ENCODE assay signal across 9 mouse cellular contexts in genomic region chr6:40434697-40435096, GRCm38 (mm10). TPM values are rescaled to one million over a fixed set of nuclear protein-coding genes. Genes with fewer than 3 reads are reported as not detected.
DNase-seq lines count a peak whose midpoint lies in the region; ATAC-seq lines count a peak whose summit lies in the region.
"Had no signal": no experiment of that assay in that cellular context is flagged by ENCODE, and none has a peak within 500 bp of the region (broad histone marks: within the 10 kb centered on the region; RNA-seq: fewer than 3 reads in every experiment).

No protein-coding gene starts in this region.

- no peaks in the 10 kb centered on the region for H3K36me3 ChIP-seq in liver, embryonic 11.5 days (ENCODE audit: control insufficient read depth, insufficient read depth, low read length)
- H3K36me3 ChIP-seq in embryonic facial prominence, embryonic 15.5 days: no peaks in the 10 kb centered on the region
- no peaks in the 10 kb centered on the region for H3K36me3 ChIP-seq in intestine, embryonic 15.5 days
- H3K36me3 ChIP-seq in neural tube, embryonic 13.5 days: no peaks in the 10 kb centered on the region

- no peak overlapping the region for H3K9ac ChIP-seq in liver, embryonic 11.5 days (ENCODE audit: low read depth, low read length)
- peak overlapping the region; percentile 59; the same call in 1 of the 2 replicates for H3K9ac ChIP-seq in embryonic facial prominence, embryonic 15.5 days
- H3K9ac ChIP-seq in intestine, embryonic 15.5 days: peak overlapping the region; percentile 78; the same call in 1 of the 2 replicates
- peak overlapping the region; percentile 93 for H3K9ac ChIP-seq in neural tube, embryonic 13.5 days

- no peaks in the 10 kb centered on the region for H3K9me3 ChIP-seq in liver, embryonic 11.5 days (ENCODE audit: control insufficient read depth, low read length)
- H3K9me3 ChIP-seq in embryonic facial prominence, embryonic 15.5 days (replicated peaks): no peaks in the 10 kb centered on the region
- H3K9me3 ChIP-seq in intestine, embryonic 15.5 days: no peaks in the 10 kb centered on the region
- no peaks in the 10 kb centered on the region for H3K9me3 ChIP-seq in neural tube, embryonic 13.5 days

- H3K4me3 ChIP-seq in liver, embryonic 11.5 days (ENCODE audit: low read depth, low read length): peak overlapping the region; percentile 78
- peak overlapping the region; percentile 84 for H3K4me3 ChIP-seq in embryonic facial prominence, embryonic 15.5 days (replicated peaks)
- H3K4me3 ChIP-seq in intestine, embryonic 15.5 days (replicated peaks): peak overlapping the region; percentile 87
- peak overlapping the region; percentile 83 for H3K4me3 ChIP-seq in neural tube, embryonic 13.5 days

- no peaks in the 10 kb centered on the region; the same call in 1 of the 2 replicates for H3K4me1 ChIP-seq in liver, embryonic 11.5 days (replicated peaks; ENCODE audit: control insufficient read depth, insufficient read depth, low read length)
- H3K4me1 ChIP-seq in embryonic facial prominence, embryonic 15.5 days: peaks cover 18% of the 10 kb centered on the region
- H3K4me1 ChIP-seq in intestine, embryonic 15.5 days (replicated peaks): peaks cover 7% of the 10 kb centered on the region
- peaks cover 46% of the 10 kb centered on the region for H3K4me1 ChIP-seq in neural tube, embryonic 13.5 days (replicated peaks)

- no peak for DNase-seq in liver, embryonic 11.5 days (ENCODE audit: low spot score)
- no peak for DNase-seq in liver
- DNase-seq in right cerebral cortex, postnatal 4 days: no peak
- no peak for DNase-seq in right cerebral cortex, adult 2 months (ENCODE audit: low spot score in 2 of 2)
- no peak for DNase-seq in right cerebral cortex, postnatal 36 days (ENCODE audit: low spot score in 2 of 2)

- no peaks in the 10 kb centered on the region; the same call in 1 of the 2 replicates for H3K27me3 ChIP-seq in liver, embryonic 11.5 days (replicated peaks; ENCODE audit: control insufficient read depth, insufficient read depth, low read length)
- peaks cover 20% of the 10 kb centered on the region for H3K27me3 ChIP-seq in embryonic facial prominence, embryonic 15.5 days
- H3K27me3 ChIP-seq in intestine, embryonic 15.5 days (replicated peaks): no peaks in the 10 kb centered on the region
- H3K27me3 ChIP-seq in neural tube, embryonic 13.5 days: no peaks in the 10 kb centered on the region

- H3K4me2 ChIP-seq in liver, embryonic 11.5 days: peak overlapping the region; percentile 94
- peak overlapping the region; percentile 89 for H3K4me2 ChIP-seq in embryonic facial prominence, embryonic 15.5 days (replicated peaks)
- peak overlapping the region; percentile 95 for H3K4me2 ChIP-seq in intestine, embryonic 15.5 days (replicated peaks)
- peak overlapping the region; percentile 88 for H3K4me2 ChIP-seq in neural tube, embryonic 13.5 days

- H3K27ac ChIP-seq in liver, embryonic 11.5 days (ENCODE audit: low read depth, low read length): no peak overlapping the region
- no peak overlapping the region for H3K27ac ChIP-seq in embryonic facial prominence, embryonic 15.5 days (replicated peaks)
- 0 out of 2 replicates have a peak overlapping the region, but pooled peaks have one; percentile 51 for H3K27ac ChIP-seq in intestine, embryonic 15.5 days
- peak overlapping the region; percentile 91 for H3K27ac ChIP-seq in neural tube, embryonic 13.5 days (replicated peaks)

- 21% methylated on average over 7 of the region's 7 CpGs for WGBS in liver, embryonic 11.5 days
- 12% methylated on average over 7 of the region's 7 CpGs for WGBS in embryonic facial prominence, embryonic 15.5 days
- WGBS in intestine, embryonic 15.5 days: 26% methylated on average over 7 of the region's 7 CpGs
- WGBS in neural tube, embryonic 13.5 days: 5% methylated on average over 7 of the region's 7 CpGs

- ATAC-seq in liver, embryonic 11.5 days (replicated peaks; ENCODE audit: low FRiP score): no peak
- ATAC-seq in embryonic facial prominence, embryonic 15.5 days (ENCODE audit: insufficient number of reproducible peaks, low FRiP score, low TSS enrichment, low read depth): no peak
- no peak for ATAC-seq in intestine, embryonic 15.5 days
- ATAC-seq in neural tube, embryonic 13.5 days (ENCODE audit: low read depth): no peak

RNA-seq across cellular contexts. Expression of gene E330009J07Rik, which starts 1.2 kb away (rescaled TPM):
- 4.7 and 5.5 TPM in 2 replicates for polyA plus RNA-seq in liver, embryonic 11.5 days (2014; fragmentation: Nextera tagmentation; extraction: Ambion mirVana)
- polyA plus RNA-seq in embryonic facial prominence, embryonic 15.5 days (2015; fragmentation: Nextera tagmentation; extraction: Ambion mirVana): 8.0 and 10.7 TPM in 2 replicates
- 8.8 and 9.5 TPM in 2 replicates for polyA plus RNA-seq in intestine, embryonic 15.5 days (2015; fragmentation: Nextera tagmentation; extraction: Ambion mirVana)
- polyA plus RNA-seq in neural tube, embryonic 13.5 days (2015; fragmentation: Nextera tagmentation; extraction: Ambion mirVana): 12.3 and 13.7 TPM in 2 replicates

RNA-seq across cellular contexts. Expression of gene Wee2, which starts 4.2 kb away (rescaled TPM):
- polyA plus RNA-seq in liver, embryonic 11.5 days (2014; fragmentation: Nextera tagmentation; extraction: Ambion mirVana): not detected in 2 replicates
- polyA plus RNA-seq in embryonic facial prominence, embryonic 15.5 days (2015; fragmentation: Nextera tagmentation; extraction: Ambion mirVana): not detected in 2 replicates
- polyA plus RNA-seq in intestine, embryonic 15.5 days (2015; fragmentation: Nextera tagmentation; extraction: Ambion mirVana): 0.05 and 0.14 TPM in 2 replicates
- polyA plus RNA-seq in neural tube, embryonic 13.5 days (2015; fragmentation: Nextera tagmentation; extraction: Ambion mirVana): 0.10 and 0.39 TPM in 2 replicates
- polyA plus RNA-seq: large intestine, adult 2 months had no signal

RNA-seq across cellular contexts. Expression of gene Ssbp1, which starts 36.5 kb away (rescaled TPM):
- polyA plus RNA-seq in liver, embryonic 11.5 days (2014; fragmentation: Nextera tagmentation; extraction: Ambion mirVana): 161 and 179 TPM in 2 replicates
- polyA plus RNA-seq in embryonic facial prominence, embryonic 15.5 days (2015; fragmentation: Nextera tagmentation; extraction: Ambion mirVana): 140 and 141 TPM in 2 replicates
- 157 and 160 TPM in 2 replicates for polyA plus RNA-seq in intestine, embryonic 15.5 days (2015; fragmentation: Nextera tagmentation; extraction: Ambion mirVana)
- 124 and 131 TPM in 2 replicates for polyA plus RNA-seq in neural tube, embryonic 13.5 days (2015; fragmentation: Nextera tagmentation; extraction: Ambion mirVana)

RNA-seq across cellular contexts. Expression of gene Tas2r137, which starts 56.3 kb away (rescaled TPM):
- polyA plus RNA-seq in liver, embryonic 11.5 days (2014; fragmentation: Nextera tagmentation; extraction: Ambion mirVana): not detected in 2 replicates
- not detected in 2 replicates for polyA plus RNA-seq in embryonic facial prominence, embryonic 15.5 days (2015; fragmentation: Nextera tagmentation; extraction: Ambion mirVana)
- polyA plus RNA-seq in intestine, embryonic 15.5 days (2015; fragmentation: Nextera tagmentation; extraction: Ambion mirVana): not detected in 2 replicates
- polyA plus RNA-seq in neural tube, embryonic 13.5 days (2015; fragmentation: Nextera tagmentation; extraction: Ambion mirVana): 0.18 TPM in 1 of 2 replicates, not detected in the other
- polyA plus RNA-seq: large intestine, adult 2 months had no signal

RNA-seq across cellular contexts. Expression of gene Tas2r108, which starts 58.6 kb away (rescaled TPM):
- polyA plus RNA-seq in liver, embryonic 11.5 days (2014; fragmentation: Nextera tagmentation; extraction: Ambion mirVana): not detected in 2 replicates
- not detected in 2 replicates for polyA plus RNA-seq in embryonic facial prominence, embryonic 15.5 days (2015; fragmentation: Nextera tagmentation; extraction: Ambion mirVana)
- not detected in 2 replicates for polyA plus RNA-seq in intestine, embryonic 15.5 days (2015; fragmentation: Nextera tagmentation; extraction: Ambion mirVana)
- polyA plus RNA-seq in neural tube, embryonic 13.5 days (2015; fragmentation: Nextera tagmentation; extraction: Ambion mirVana): 0.40 TPM in 1 of 2 replicates, not detected in the other
- polyA plus RNA-seq: large intestine, adult 2 months had no signal

Comparison
In these comparisons a context has a peak if more than half of its experiments do, and no peak if none do; other contexts are left out.
1. H3K27ac ChIP-seq: peak in intestine, embryonic 15.5 days (single experiment) and neural tube, embryonic 13.5 days (single experiment); none in liver, embryonic 11.5 days (single experiment) and embryonic facial prominence, embryonic 15.5 days (single experiment).
2. Peak in every context shown above with its lines, with median percentiles within 50 percentile points of each other: H3K4me2 ChIP-seq and H3K4me3 ChIP-seq.